Mouse (Mus musculus) cerebellum, postnatal 36 days (tissue): Measurements from ENCODE around the gene Gm10272.
"Not testable (repeated sequence)": the region's sequence is repeated elsewhere in the genome, so short reads cannot be mapped to it uniquely, and the experiment has no call there.

ENCODE experiments used
- DNase-seq, 2 experiments: peaks; one replicate each; pipeline ENCODE4 v3.0.0; 2021 to 2022; ENCODE audit warnings: mixed read lengths in 2 of 2

Gm10272 gene

GRCm38 (mm10) chr10:77706326-77706725 is at the start of gene Gm10272:
Gm10272 (plus strand) TSS chr10:77706626.
- DNase-seq, result no peak

- no peak for DNase-seq
Measured at GRCm38 (mm10) chr10:77658286-77658994, 48.0 kb upstream of the Gm10272 start.

- DNase-seq, result no peak
Measured at GRCm38 (mm10) chr10:77663949-77664665, 42.3 kb upstream of the Gm10272 start.

- no peak for DNase-seq
Measured at GRCm38 (mm10) chr10:77666342-77666741, 40.1 kb upstream of the Gm10272 start.

GRCm38 (mm10) chr10:77667402-77667801 is 39.0 kb upstream of the Gm10272 start:
- no peak for DNase-seq

- DNase-seq, result no peak
Measured at GRCm38 (mm10) chr10:77670710-77671109, 35.7 kb upstream of the Gm10272 start.

- no peak for DNase-seq
Measured at GRCm38 (mm10) chr10:77671519-77671918, 34.9 kb upstream of the Gm10272 start.

GRCm38 (mm10) chr10:77673765-77674164 is 32.7 kb upstream of the Gm10272 start:
- DNase-seq, result no peak

GRCm38 (mm10) chr10:77677562-77677961 is 28.9 kb upstream of the Gm10272 start:
- DNase-seq, result no peak

- no peak for DNase-seq
Measured at GRCm38 (mm10) chr10:77682994-77683393, 23.4 kb upstream of the Gm10272 start.

GRCm38 (mm10) chr10:77684181-77684580 is 22.2 kb upstream of the Gm10272 start:
- DNase-seq, result no peak

- no peak for DNase-seq
Measured at GRCm38 (mm10) chr10:77685895-77686664, 20.3 kb upstream of the Gm10272 start, which contains the start of gene Tspear. Tspear (plus strand) TSS chr10:77686569.

- DNase-seq, result no peak
Measured at GRCm38 (mm10) chr10:77687021-77687420, 19.4 kb upstream of the Gm10272 start.

GRCm38 (mm10) chr10:77690356-77690807 is 16.0 kb upstream of the Gm10272 start, which contains the start of gene Gm19402:
Gm19402 (minus strand) TSS chr10:77690757.
- DNase-seq, result not testable (repeated sequence)

- DNase-seq, result no peak
Measured at GRCm38 (mm10) chr10:77697133-77697532, 9.3 kb upstream of the Gm10272 start, which contains the start of gene Gm9508. Gm9508 (minus strand) TSS chr10:77697233.

- DNase-seq, result no peak
Measured at GRCm38 (mm10) chr10:77709831-77710230, 3.4 kb downstream of the Gm10272 start.

- DNase-seq, result not testable (repeated sequence)
Measured at GRCm38 (mm10) chr10:77711157-77711556, 4.7 kb downstream of the Gm10272 start, which contains the start of gene Gm10024. Gm10024 (plus strand) TSS chr10:77711457.

- DNase-seq, result no peak
Measured at GRCm38 (mm10) chr10:77713734-77714133, 7.3 kb downstream of the Gm10272 start.

- no peak for DNase-seq
Measured at GRCm38 (mm10) chr10:77715507-77715906, 9.1 kb downstream of the Gm10272 start, which contains the start of gene Gm10142. Gm10142 (plus strand) TSS chr10:77715807.

- not testable (repeated sequence) for DNase-seq
Measured at GRCm38 (mm10) chr10:77720299-77720698, 13.9 kb downstream of the Gm10272 start, which contains the start of gene Krtap12-1. Krtap12-1 (plus strand) TSS chr10:77720599.

- no peak for DNase-seq
Measured at GRCm38 (mm10) chr10:77724855-77725254, 18.4 kb downstream of the Gm10272 start.

- peak; percentile 4 to 15 for DNase-seq
Measured at GRCm38 (mm10) chr10:77726186-77726585, 19.8 kb downstream of the Gm10272 start, which contains the start of gene Gm10100. Gm10100 (plus strand) TSS chr10:77726486.

- no peak for DNase-seq
Measured at GRCm38 (mm10) chr10:77728280-77728679, 21.9 kb downstream of the Gm10272 start.
